Mouse (Mus musculus) MEL (cell line): ENCODE measurements around the gene Slc17a5. TPM values are rescaled to one million over a fixed set of nuclear protein-coding genes. Genes with fewer than 3 reads are reported as not detected.
A peak's percentile ranks its signal among the peaks of the same experiment; 100 is the strongest.

Source experiments
- DNase-seq: peaks from one replicate; pipeline ENCODE4 v3.0.0; 2011; ENCODE audit warnings: low read depth, low spot score
- H3K27ac ChIP-seq: 2 replicates; pipeline ENCODE4 v1.5.1; 2012; ENCODE audit warnings: low read depth, mild to moderate bottlenecking, control low read depth, low read length, moderate library complexity; ENCODE audit not compliant: control insufficient read depth
- H3K27me3 ChIP-seq, 2 experiments: fragments of 150-350 bp in 1 of 2; sonication (generic) in 1 of 2; 2 replicates each; pipeline ENCODE4 v1.6.1; 2012; ENCODE audit warnings: low read length in 2 of 2, mild to moderate bottlenecking in 2 of 2, improper control_type of control experiment in 1 of 2, moderate library complexity in 1 of 2; ENCODE audit not compliant: insufficient read depth in 2 of 2, control insufficient read depth in 1 of 2
- H3K36me3 ChIP-seq, 2 experiments: 2 replicates each; pipeline ENCODE4 v1.6.1; 2012 to 2014; ENCODE audit warnings: low read length in 2 of 2, improper control_type of control experiment in 1 of 2, inconsistent platforms in 1 of 2, mild to moderate bottlenecking in 1 of 2; ENCODE audit not compliant: insufficient read depth in 2 of 2, control insufficient read depth in 1 of 2
- H3K4me1 ChIP-seq, 2 experiments: fragments of 150-350 bp in 1 of 2; sonication (generic) in 1 of 2; 2 replicates each; pipeline ENCODE4 v1.6.1; 2012; ENCODE audit warnings: low read length in 2 of 2, improper control_type of control experiment in 1 of 2, mild to moderate bottlenecking in 1 of 2; ENCODE audit not compliant: insufficient read depth in 2 of 2, control insufficient read depth in 1 of 2
- H3K4me3 ChIP-seq, 2 experiments: fragments of 150-350 bp in 1 of 2; sonication (generic) in 1 of 2; 2 replicates each; pipeline ENCODE4 v1.5.1; 2012; ENCODE audit warnings: low read depth in 2 of 2, low read length in 2 of 2, mild to moderate bottlenecking in 2 of 2, moderate library complexity in 2 of 2, control low read depth in 1 of 2, improper control_type of control experiment in 1 of 2; ENCODE audit not compliant: control insufficient read depth in 1 of 2, insufficient read depth in 1 of 2
- H3K79me2 ChIP-seq: 2 replicates; pipeline ENCODE4 v1.6.1; 2012; ENCODE audit warnings: mild to moderate bottlenecking, low read length, moderate library complexity; ENCODE audit not compliant: control insufficient read depth, poor library complexity, insufficient read depth
- H3K9ac ChIP-seq: 2 replicates; pipeline ENCODE4 v1.6.1; 2012; ENCODE audit warnings: low read depth, mild to moderate bottlenecking, control low read depth, low read length, moderate library complexity; ENCODE audit not compliant: control insufficient read depth, poor library complexity, severe bottlenecking
- H3K9me3 ChIP-seq: fragments of 150-350 bp; sonication (generic); replicated peaks from 2 replicates; pipeline ENCODE4 v1.6.1; 2012; ENCODE audit warnings: mild to moderate bottlenecking, low read length, improper control_type of control experiment, moderate library complexity; ENCODE audit not compliant: insufficient read depth
- BHLHE40 ChIP-seq: IDR thresholded peaks from 2 replicates; pipeline ENCODE4 v1.6.1; 2012; ENCODE audit warnings: low read depth, mild to moderate bottlenecking, inconsistent platforms, low read length, improper control_type of control experiment, borderline replicate concordance
- CHD1 ChIP-seq: IDR thresholded peaks from 2 replicates; pipeline ENCODE4 v1.6.1; 2012; ENCODE audit warnings: low read depth, mild to moderate bottlenecking, inconsistent platforms, low read length, improper control_type of control experiment
- CHD2 ChIP-seq: IDR thresholded peaks from 2 replicates; pipeline ENCODE4 v1.6.1; 2011; ENCODE audit warnings: low read length, improper control_type of control experiment
- CTCF ChIP-seq, 3 experiments: IDR thresholded peaks in 2 of 3; conservative IDR thresholded peaks in 1 of 3; 2 replicates each; pipeline ENCODE4 v1.5.1; 2011 to 2012; ENCODE audit warnings: low read length in 3 of 3, low read depth in 2 of 3, mild to moderate bottlenecking in 2 of 3, improper control_type of control experiment in 1 of 3, inconsistent platforms in 1 of 3, mixed read lengths in 1 of 3, moderate library complexity in 1 of 3; ENCODE audit not compliant: control insufficient read depth in 1 of 3, insufficient read depth in 1 of 3, poor library complexity in 1 of 3, severe bottlenecking in 1 of 3
- E2F4 ChIP-seq: IDR thresholded peaks from 2 replicates; pipeline ENCODE4 v1.6.1; 2011; ENCODE audit warnings: low read depth, low read length, improper control_type of control experiment, borderline replicate concordance
- ELF1 ChIP-seq: IDR thresholded peaks from 2 replicates; pipeline ENCODE4 v1.6.1; 2014; ENCODE audit warnings: low read depth, mild to moderate bottlenecking, inconsistent platforms, low read length, improper control_type of control experiment, moderate library complexity
- EP300 ChIP-seq, 2 experiments: IDR thresholded peaks; 2 replicates each; pipeline ENCODE4 v1.6.1; 2011; ENCODE audit warnings: improper control_type of control experiment in 2 of 2, low read length in 2 of 2, low read depth in 1 of 2, mild to moderate bottlenecking in 1 of 2
- ETS1 ChIP-seq: IDR thresholded peaks from 2 replicates; pipeline ENCODE4 v1.6.1; 2012; ENCODE audit warnings: low read depth, mild to moderate bottlenecking, inconsistent platforms, low read length, improper control_type of control experiment, moderate library complexity
- GABPA ChIP-seq: IDR thresholded peaks from 2 replicates; pipeline ENCODE4 v1.6.1; 2012; ENCODE audit warnings: low read depth, mild to moderate bottlenecking, inconsistent platforms, low read length, improper control_type of control experiment, moderate library complexity
- GATA1 ChIP-seq: IDR thresholded peaks from 2 replicates; pipeline ENCODE4 v1.6.1; 2011; ENCODE audit warnings: low read depth, low read length, improper control_type of control experiment
- HCFC1 ChIP-seq: IDR thresholded peaks from 2 replicates; pipeline ENCODE4 v1.6.1; 2012; ENCODE audit warnings: low read depth, mild to moderate bottlenecking, inconsistent platforms, low read length, improper control_type of control experiment, moderate library complexity
- JUND ChIP-seq: IDR thresholded peaks from 2 replicates; pipeline ENCODE4 v1.6.1; 2011; ENCODE audit warnings: low read depth, mild to moderate bottlenecking, improper control_type of control experiment, low read length
- KAT2A ChIP-seq: conservative IDR thresholded peaks from 2 replicates; pipeline ENCODE4 v1.6.1; 2012; ENCODE audit warnings: low read depth, low read length, improper control_type of control experiment, inconsistent platforms
- MAFK ChIP-seq: IDR thresholded peaks from 2 replicates; pipeline ENCODE4 v1.6.1; 2011; ENCODE audit warnings: low read depth, mild to moderate bottlenecking, low read length, improper control_type of control experiment, borderline replicate concordance
- MAX ChIP-seq: IDR thresholded peaks from 2 replicates; pipeline ENCODE4 v1.6.1; 2011; ENCODE audit warnings: low read length, improper control_type of control experiment
- MAZ ChIP-seq: IDR thresholded peaks from 2 replicates; pipeline ENCODE4 v1.6.1; 2012; ENCODE audit warnings: low read depth, mild to moderate bottlenecking, inconsistent platforms, low read length, improper control_type of control experiment
- MEF2A ChIP-seq: IDR thresholded peaks from 2 replicates; pipeline ENCODE4 v1.6.1; 2014; ENCODE audit warnings: low read depth, mild to moderate bottlenecking, inconsistent platforms, low read length, improper control_type of control experiment; ENCODE audit not compliant: poor library complexity, insufficient replicate concordance, severe bottlenecking; ENCODE audit errors: extremely low read depth
- MXI1 ChIP-seq: IDR thresholded peaks from 2 replicates; pipeline ENCODE4 v1.6.1; 2011; ENCODE audit warnings: mild to moderate bottlenecking, low read depth, low read length, improper control_type of control experiment
- MYB ChIP-seq: IDR thresholded peaks from 2 replicates; pipeline ENCODE4 v1.6.1; 2011; ENCODE audit warnings: mild to moderate bottlenecking, low read depth, low read length, improper control_type of control experiment
- MYC ChIP-seq: IDR thresholded peaks from 2 replicates; pipeline ENCODE4 v1.6.1; 2011; ENCODE audit warnings: low read depth, mild to moderate bottlenecking, low read length, improper control_type of control experiment, moderate library complexity
- NELFE ChIP-seq: IDR thresholded peaks from 2 replicates; pipeline ENCODE4 v1.6.1; 2011; ENCODE audit warnings: low read depth, low read length, improper control_type of control experiment
- NRF1 ChIP-seq: IDR thresholded peaks from 2 replicates; pipeline ENCODE4 v1.6.1; 2014; ENCODE audit warnings: low read depth, mild to moderate bottlenecking, inconsistent platforms, low read length, improper control_type of control experiment, moderate library complexity; ENCODE audit not compliant: poor library complexity, insufficient read depth, severe bottlenecking
- POLR2A ChIP-seq, 2 experiments: IDR thresholded peaks; 2 replicates each; pipeline ENCODE4 v1.6.1; 2011 to 2012; ENCODE audit warnings: low read length in 2 of 2, mild to moderate bottlenecking in 2 of 2, control low read depth in 1 of 2, improper control_type of control experiment in 1 of 2, low read depth in 1 of 2, moderate library complexity in 1 of 2; ENCODE audit not compliant: control insufficient read depth in 1 of 2, insufficient read depth in 1 of 2, poor library complexity in 1 of 2
- POLR2AphosphoS2 ChIP-seq: IDR thresholded peaks from 2 replicates; pipeline ENCODE4 v1.6.1; 2011; ENCODE audit warnings: low read length, improper control_type of control experiment
- POLR2AphosphoS5 ChIP-seq: IDR thresholded peaks from 2 replicates; pipeline ENCODE4 v1.6.1; 2012; ENCODE audit warnings: low read depth, borderline replicate concordance, mild to moderate bottlenecking, inconsistent platforms, low read length, moderate library complexity, mixed read lengths
- RAD21 ChIP-seq: IDR thresholded peaks from 2 replicates; pipeline ENCODE4 v1.6.1; 2011; ENCODE audit warnings: mild to moderate bottlenecking, low read depth, low read length, improper control_type of control experiment
- RCOR1 ChIP-seq: IDR thresholded peaks from 2 replicates; pipeline ENCODE4 v1.6.1; 2012; ENCODE audit warnings: low read depth, mild to moderate bottlenecking, inconsistent platforms, low read length, improper control_type of control experiment
- SIN3A ChIP-seq: IDR thresholded peaks from 2 replicates; pipeline ENCODE4 v1.6.1; 2012; ENCODE audit warnings: low read length, improper control_type of control experiment, inconsistent platforms
- SMC3 ChIP-seq: IDR thresholded peaks from 2 replicates; pipeline ENCODE4 v1.6.1; 2011; ENCODE audit warnings: low read depth, low read length, improper control_type of control experiment
- TAL1 ChIP-seq: IDR thresholded peaks from 2 replicates; pipeline ENCODE4 v1.6.1; 2012; ENCODE audit warnings: mild to moderate bottlenecking, inconsistent platforms, low read length, moderate library complexity, mixed read lengths
- TBP ChIP-seq: IDR thresholded peaks from 2 replicates; pipeline ENCODE4 v1.8.0; 2011; ENCODE audit warnings: low read depth, low read length, improper control_type of control experiment
- TCF12 ChIP-seq: IDR thresholded peaks from 2 replicates; pipeline ENCODE4 v1.6.1; 2014; ENCODE audit warnings: low read depth, mild to moderate bottlenecking, inconsistent platforms, low read length, improper control_type of control experiment, moderate library complexity
- UBTF ChIP-seq: IDR thresholded peaks from 2 replicates; pipeline ENCODE4 v1.6.1; 2012; ENCODE audit warnings: low read depth, mild to moderate bottlenecking, inconsistent platforms, low read length, improper control_type of control experiment, moderate library complexity, borderline replicate concordance; ENCODE audit not compliant: insufficient read depth
- USF1 ChIP-seq: IDR thresholded peaks from 2 replicates; pipeline ENCODE4 v1.6.1; 2014; ENCODE audit warnings: low read depth, mild to moderate bottlenecking, inconsistent platforms, low read length, improper control_type of control experiment, moderate library complexity
- ZC3H11A ChIP-seq: IDR thresholded peaks from 2 replicates; pipeline ENCODE4 v1.6.1; 2012; ENCODE audit warnings: low read depth, mild to moderate bottlenecking, inconsistent platforms, low read length, improper control_type of control experiment
- ZKSCAN1 ChIP-seq: IDR thresholded peaks from 2 replicates; pipeline ENCODE4 v1.6.1; 2012; ENCODE audit warnings: low read depth, mild to moderate bottlenecking, inconsistent platforms, low read length, improper control_type of control experiment, moderate library complexity
- ZMIZ1 ChIP-seq: IDR thresholded peaks from 2 replicates; pipeline ENCODE4 v1.6.1; 2012; ENCODE audit warnings: low read depth, mild to moderate bottlenecking, inconsistent platforms, low read length, improper control_type of control experiment, moderate library complexity
- ZNF384 ChIP-seq: IDR thresholded peaks from 2 replicates; pipeline ENCODE4 v1.6.1; 2012; ENCODE audit warnings: low read depth, mild to moderate bottlenecking, inconsistent platforms, low read length, improper control_type of control experiment
- polyA plus RNA-seq, 2 experiments: library from polyadenylated mRNA; stranded (reverse) in 1 of 2; unstranded in 1 of 2; fragments of >175 nt in 1 of 2; fragments of >200 nt in 1 of 2; gene quantifications; 2 replicates each; pipeline versions ENCODE4 v1.2.1 to v1.2.4; 2012; ENCODE audit warnings: low replicate concordance in 2 of 2, low read depth in 1 of 2; ENCODE audit not compliant: insufficient read length in 2 of 2, insufficient read depth in 1 of 2, missing spikeins in 1 of 2
- total RNA-seq: library from RNA; depleted of rRNA; stranded (reverse); fragments of 300-350 nt; gene quantifications from 2 replicates; pipeline ENCODE4 v1.2.3, GENCODE M21; 2012

Gene Slc17a5
- total and polyA plus RNA-seq, 3 experiments, result 3.5 to 4.1 TPM; not detected in 1

DNA sequence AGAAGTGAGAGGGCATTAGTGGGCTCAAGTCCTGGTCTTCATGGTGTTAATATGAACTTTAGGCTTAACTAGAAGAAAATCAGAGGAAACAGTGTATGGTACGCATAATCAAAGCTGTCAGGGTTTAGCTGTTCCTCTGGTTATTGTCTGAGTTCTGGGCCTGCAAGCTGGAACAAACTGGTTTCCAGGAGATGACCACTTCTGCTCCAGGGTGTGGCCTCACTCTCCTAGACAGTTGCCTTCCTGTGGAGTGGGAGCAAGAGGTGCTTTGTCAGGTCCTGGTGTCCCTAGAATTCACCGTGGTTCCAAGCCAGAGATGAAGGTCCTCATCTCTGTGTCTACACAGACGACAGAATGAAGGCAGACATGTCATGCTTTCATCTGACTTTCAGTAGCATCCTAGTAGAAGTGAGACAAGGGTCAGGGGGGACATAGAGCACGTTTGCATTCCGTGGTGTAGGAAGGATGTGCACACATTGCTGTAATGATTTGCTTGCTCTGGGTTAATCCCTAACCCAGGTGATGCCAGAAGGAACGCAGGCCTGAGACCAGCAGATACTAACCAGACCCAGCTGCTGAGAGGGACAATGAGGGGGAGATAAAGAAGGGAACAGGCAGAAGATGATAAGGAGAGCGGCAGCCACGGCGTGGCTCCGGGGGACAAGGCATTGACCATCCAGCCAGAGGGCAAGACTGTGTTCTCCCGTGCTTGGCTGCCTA is 81.7 kb downstream of the Slc17a5 start:
- Histone ChIP-seq H3K9me3 (no peaks in the 10 kb centered on the region), H3K4me1 (no peaks in the 10 kb centered on the region), H3K4me3 (no peak overlapping the region), H3K27me3 (peaks cover 0 to 2% of the 10 kb centered on the region in 2 experiments; a peak in 3 of 4 replicates), H3K79me2 (no peaks in the 10 kb centered on the region), H3K36me3 (no peaks in the 10 kb centered on the region), H3K9ac (no peak overlapping the region), H3K27ac (no peak overlapping the region)
- DNase-seq, result peak; percentile 35
- no peak for TF ChIP-seq ELF1
- no peak for TF ChIP-seq ZMIZ1
- TF ChIP-seq UBTF, result no peak
- TF ChIP-seq MAZ, result no peak
- no peak for TF ChIP-seq SMC3
- TF ChIP-seq ZC3H11A, result no peak
- TF ChIP-seq MAX, result no peak
- TF ChIP-seq EP300 (IDR thresholded peaks at IDR 0.05; ENCODE audit: low read depth in 1 of 2, low read length in 2 of 2), result peak in 1 of 2 experiments; percentile 60; a peak in 2 of 4 replicates
- TF ChIP-seq E2F4, result no peak
- TF ChIP-seq KAT2A, result no peak
- peak; percentile 25; the same call in 1 of the 2 replicates for TF ChIP-seq ETS1
- peak; percentile 58; the same call in 1 of the 2 replicates for TF ChIP-seq GATA1
- TF ChIP-seq CHD1, result no peak
- TF ChIP-seq RCOR1, result no peak
- no peak for TF ChIP-seq BHLHE40
- TF ChIP-seq RAD21, result no peak
- TF ChIP-seq POLR2AphosphoS2, result no peak
- no peak for TF ChIP-seq MYC
- TF ChIP-seq TAL1, result peak; percentile 51
- no peak for TF ChIP-seq MAFK
- TF ChIP-seq MEF2A, result no peak
- no peak for TF ChIP-seq JUND
- TF ChIP-seq TCF12, result peak; percentile 76
- no peak for TF ChIP-seq NELFE
- no peak for TF ChIP-seq CHD2
- TF ChIP-seq ZNF384, result no peak
- TF ChIP-seq GABPA, result no peak
- TF ChIP-seq TBP, result no peak
- TF ChIP-seq USF1, result no peak
- no peak for TF ChIP-seq ZKSCAN1
- no peak for TF ChIP-seq CTCF (IDR thresholded peaks at IDR 0.05 in 2 of 3, conservative IDR thresholded peaks at IDR 0.05 in 1 of 3; ENCODE audit: control insufficient read depth in 1 of 3, insufficient read depth in 1 of 3, low read depth in 2 of 3, low read length in 3 of 3, poor library complexity in 1 of 3, severe bottlenecking in 1 of 3)
- no peak for TF ChIP-seq NRF1
- TF ChIP-seq MXI1, result no peak
- no peak for TF ChIP-seq POLR2AphosphoS5
- TF ChIP-seq POLR2A (IDR thresholded peaks at IDR 0.05; ENCODE audit: control insufficient read depth in 1 of 2, insufficient read depth in 1 of 2, low read depth in 1 of 2, low read length in 2 of 2, poor library complexity in 1 of 2), result no peak
- TF ChIP-seq HCFC1, result no peak
- no peak for TF ChIP-seq MYB
- no peak for TF ChIP-seq SIN3A
